21 mouse cellular contexts compared by ENCODE assay signal in genomic region chr15:62134835-62135234, GRCm38 (mm10).
DNase-seq lines count a peak whose midpoint lies in the region; ATAC-seq and TF ChIP-seq lines count a peak whose summit lies in the region.
"Had no signal": no experiment of that assay in that cellular context is flagged by ENCODE, and none has a peak within 500 bp of the region (broad histone marks: within the 10 kb centered on the region; RNA-seq: fewer than 3 reads in every experiment).

No protein-coding gene starts in this region.

- DNase-seq in lung, adult 18-20 months = peak; percentile 45 to 63
- no peak for DNase-seq in lung, adult 2 months
- DNase-seq in heart, adult 18-20 months = peak; percentile 25 to 69
- DNase-seq in heart, postnatal 0 days (ENCODE audit: low spot score) = peak; percentile 65
- DNase-seq in lung, postnatal 4 days = peak; percentile 44 to 61
- no peak for DNase-seq in right cerebral cortex, adult 18-20 months
- no peak for DNase-seq in embryo, embryonic 10 days (ENCODE audit: low spot score)
- DNase-seq in frontal cortex, postnatal 10 days (ENCODE audit: low spot score in 2 of 2) = no peak
- DNase-seq: adrenal gland, adult 8-10 months; cerebellum, postnatal 10 days; retina, postnatal 1 day; spleen, adult 18-20 months had no signal

- no peak for TF ChIP-seq POLR2A in lung, adult 2 months (IDR thresholded peaks at IDR 0.05; ENCODE audit: borderline replicate concordance, extremely low read depth, low read depth, low read length)

- H3K4me3 ChIP-seq in lung, adult 2 months (replicated peaks; ENCODE audit: extremely low read depth, low read depth, low read length) = no peak overlapping the region
- H3K4me3 ChIP-seq in heart, postnatal 0 days (ENCODE audit: low read depth, low read length) = no peak overlapping the region
- H3K4me3 ChIP-seq: embryonic facial prominence, embryonic 10.5 days; limb, embryonic 13.5 days; lung, embryonic 15.5 days; midbrain, embryonic 13.5 days; myocyte; stomach, embryonic 15.5 days had no signal

- H3K9ac ChIP-seq in heart, postnatal 0 days (replicated peaks; ENCODE audit: low read depth, low read length) = no peak overlapping the region
- H3K9ac ChIP-seq: limb, embryonic 13.5 days; lung, embryonic 15.5 days; midbrain, embryonic 13.5 days; stomach, embryonic 15.5 days had no signal

- peaks cover 15% of the 10 kb centered on the region for H3K4me1 ChIP-seq in lung, adult 2 months (ENCODE audit: control insufficient read depth, insufficient read depth, low read length)
- no peaks in the 10 kb centered on the region; the same call in 1 of the 2 replicates for H3K4me1 ChIP-seq in heart, postnatal 0 days (ENCODE audit: control insufficient read depth, insufficient read depth)
- H3K4me1 ChIP-seq: midbrain, embryonic 13.5 days had no signal

- ATAC-seq in heart, postnatal 0 days (ENCODE audit: insufficient read depth, low read depth) = peak; percentile 75
- ATAC-seq: CD4-positive, CD25-positive, alpha-beta regulatory T cell, adult 4 months; inflammation-experienced regulatory T-cells, adult 6 months; midbrain, embryonic 13.5 days had no signal

- TF ChIP-seq CTCF in lung, adult 2 months (IDR thresholded peaks at IDR 0.05; ENCODE audit: insufficient read depth, low read length) = no peak
- no peak for TF ChIP-seq CTCF in heart, postnatal 0 days (IDR thresholded peaks at IDR 0.05; ENCODE audit: low read depth)

- H3K36me3 ChIP-seq in heart, postnatal 0 days (replicated peaks; ENCODE audit: control insufficient read depth, insufficient read depth, low read length) = no peaks in the 10 kb centered on the region
- H3K36me3 ChIP-seq: embryonic facial prominence, embryonic 10.5 days; limb, embryonic 13.5 days; lung, embryonic 15.5 days; midbrain, embryonic 13.5 days; stomach, embryonic 15.5 days had no signal

- 61% methylated on average over 8 of the region's 8 CpGs for WGBS in lung, adult 2 months
- WGBS in heart, postnatal 0 days = 58% methylated on average over 8 of the region's 8 CpGs

- no peaks in the 10 kb centered on the region for H3K27me3 ChIP-seq in heart, postnatal 0 days (ENCODE audit: control insufficient read depth, insufficient read depth, low read length)
- H3K27me3 ChIP-seq: limb, embryonic 13.5 days; lung, embryonic 15.5 days; midbrain, embryonic 13.5 days; stomach, embryonic 15.5 days had no signal

- H3K9me3 ChIP-seq in heart, postnatal 0 days (replicated peaks; ENCODE audit: control insufficient read depth, low read length) = no peaks in the 10 kb centered on the region
- H3K9me3 ChIP-seq: embryonic facial prominence, embryonic 10.5 days; limb, embryonic 13.5 days; lung, embryonic 15.5 days; midbrain, embryonic 13.5 days; stomach, embryonic 15.5 days had no signal

- TF ChIP-seq EP300 in heart, postnatal 0 days (IDR thresholded peaks at IDR 0.05; ENCODE audit: low read depth) = no peak

- no peak overlapping the region for H3K27ac ChIP-seq in heart, postnatal 0 days (ENCODE audit: low read depth)
- H3K27ac ChIP-seq: embryonic facial prominence, embryonic 10.5 days; kidney, postnatal 0 days; limb, embryonic 13.5 days; lung, embryonic 15.5 days; midbrain, embryonic 13.5 days; stomach, embryonic 15.5 days had no signal

- no peak overlapping the region for H3K4me2 ChIP-seq in heart, postnatal 0 days (ENCODE audit: low read depth, low read length)
- H3K4me2 ChIP-seq: limb, embryonic 13.5 days; lung, embryonic 15.5 days; midbrain, embryonic 13.5 days; stomach, embryonic 15.5 days had no signal

Comparison
In these comparisons a context has a peak if more than half of its experiments do, and no peak if none do; other contexts are left out.
1. DNase-seq: peak in lung, adult 18-20 months (2 of 2), heart, adult 18-20 months (2 of 2), heart, postnatal 0 days (single experiment) and lung, postnatal 4 days (2 of 2); none in lung, adult 2 months (single experiment), right cerebral cortex, adult 18-20 months (single experiment), embryo, embryonic 10 days (single experiment) and frontal cortex, postnatal 10 days (0 of 2).